ENCODE assay signal across 31 mouse cellular contexts in the genomic region with DNA sequence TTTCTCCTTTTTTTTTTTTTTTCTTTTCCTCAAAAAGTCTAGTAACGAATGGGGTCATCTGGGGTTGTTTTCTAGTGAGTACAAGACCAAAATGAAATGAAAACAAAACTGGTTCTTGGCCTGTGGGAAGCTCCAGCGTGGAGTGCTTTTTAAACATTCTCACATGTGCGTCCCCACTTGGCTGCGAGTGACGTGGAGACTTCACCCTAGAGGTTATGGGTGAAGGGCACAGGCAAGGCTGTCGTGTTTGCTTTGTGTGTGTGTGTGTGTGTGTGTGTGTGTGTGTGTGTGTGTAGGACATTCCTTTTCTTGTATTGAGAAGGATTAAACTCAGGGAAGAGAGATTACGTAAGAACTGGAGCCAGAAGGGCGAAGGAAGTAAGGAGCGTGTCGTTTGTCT. TPM values are rescaled to one million over a fixed set of nuclear protein-coding genes. Genes with fewer than 3 reads are reported as not detected.
A peak's percentile ranks its signal among the peaks of the same experiment; 100 is the strongest.
DNase-seq lines count a peak whose midpoint lies in the region; ATAC-seq and TF ChIP-seq lines count a peak whose summit lies in the region.
"Had no signal": no experiment of that assay in that cellular context is flagged by ENCODE, and none has a peak within 500 bp of the region (broad histone marks: within the 10 kb centered on the region; RNA-seq: fewer than 3 reads in every experiment).

No protein-coding gene starts in this region.

- 12% methylated on average over 10 of the region's 10 CpGs for WGBS in lung, embryonic 16.5 days
- WGBS in midbrain, embryonic 13.5 days, result 61% methylated on average over 10 of the region's 10 CpGs

- H3K4me1 ChIP-seq in lung, embryonic 16.5 days (replicated peaks; ENCODE audit: control insufficient read depth, insufficient read depth, low read length), result peaks cover 11% of the 10 kb centered on the region
- no peaks in the 10 kb centered on the region for H3K4me1 ChIP-seq in midbrain, embryonic 13.5 days (replicated peaks)
- H3K4me1 ChIP-seq: embryonic facial prominence, embryonic 12.5 days; heart, embryonic 10.5 days; hindbrain, embryonic 12.5 days; intestine, embryonic 15.5 days; neural tube, embryonic 12.5 days had no signal

- no peaks in the 10 kb centered on the region for H3K36me3 ChIP-seq in lung, embryonic 16.5 days (ENCODE audit: control insufficient read depth, insufficient read depth, low read length)
- no peaks in the 10 kb centered on the region for H3K36me3 ChIP-seq in midbrain, embryonic 13.5 days
- H3K36me3 ChIP-seq: embryonic facial prominence, embryonic 12.5 days; G1E; heart, embryonic 10.5 days; hindbrain, embryonic 12.5 days; intestine, embryonic 15.5 days; neural tube, embryonic 12.5 days had no signal

- H3K27me3 ChIP-seq in lung, embryonic 16.5 days (ENCODE audit: control insufficient read depth, insufficient read depth, low read depth, low read length), result no peaks in the 10 kb centered on the region
- H3K27me3 ChIP-seq in midbrain, embryonic 13.5 days, result peaks cover 7% of the 10 kb centered on the region
- H3K27me3 ChIP-seq: intestine, embryonic 15.5 days; neural tube, embryonic 12.5 days had no signal

- peak; percentile 49; the same call in 1 of the 2 replicates for ATAC-seq in lung, embryonic 16.5 days (ENCODE audit: low read depth)
- ATAC-seq in midbrain, embryonic 13.5 days, result no peak
- ATAC-seq: forebrain, embryonic 14.5 days; hindbrain, postnatal 0 days; intestine, embryonic 15.5 days; midbrain, embryonic 16.5 days; Patski had no signal

- DNase-seq in heart, adult 11 months, result peak; percentile 86
- DNase-seq in heart, adult 9 months (ENCODE audit: low spot score in 2 of 2), result no peak
- peak; percentile 37 for DNase-seq in brain, adult 2 months (ENCODE audit: low read depth, low spot score)
- DNase-seq in lung, postnatal 36 days, result peak; percentile 71
- no peak for DNase-seq in right cerebral cortex, postnatal 14 days
- DNase-seq in gastrocnemius, adult 2 months, result no peak
- DNase-seq: adrenal gland, postnatal 10 days; cerebellum, adult 11 months; cerebellum, adult 9-11 months; embryo, embryonic 11 days; heart, postnatal 36 days; kidney, adult 9 months; kidney, postnatal 4 days; layer of hippocampus, postnatal 36 days; liver had no signal

- intact Hi-C loops in gastrocnemius, adult 2 months (cut with DNase I), result no loop called here

- no peak overlapping the region for H3K9ac ChIP-seq in lung, embryonic 16.5 days (ENCODE audit: low read length)
- H3K9ac ChIP-seq in midbrain, embryonic 13.5 days (replicated peaks), result no peak overlapping the region
- H3K9ac ChIP-seq: embryonic facial prominence, embryonic 12.5 days; hindbrain, embryonic 12.5 days; intestine, embryonic 15.5 days; liver, embryonic 14.5 days; neural tube, embryonic 12.5 days had no signal

- H3K4me3 ChIP-seq in lung, embryonic 16.5 days (ENCODE audit: low read length), result no peak overlapping the region
- no peak overlapping the region for H3K4me3 ChIP-seq in gastrocnemius, adult 2 months
- no peak overlapping the region for H3K4me3 ChIP-seq in midbrain, embryonic 13.5 days (replicated peaks)
- H3K4me3 ChIP-seq: embryonic facial prominence, embryonic 12.5 days; heart, embryonic 10.5 days; hindbrain, embryonic 12.5 days; intestine, embryonic 15.5 days; myocyte; neural tube, embryonic 12.5 days had no signal

- TF ChIP-seq CTCF in gastrocnemius, adult 2 months (IDR thresholded peaks at IDR 0.05), result no peak

- no peaks in the 10 kb centered on the region for H3K9me3 ChIP-seq in lung, embryonic 16.5 days (ENCODE audit: control insufficient read depth, low read length)
- no peaks in the 10 kb centered on the region for H3K9me3 ChIP-seq in midbrain, embryonic 13.5 days
- H3K9me3 ChIP-seq: embryonic facial prominence, embryonic 12.5 days; G1E; heart, embryonic 10.5 days; hindbrain, embryonic 12.5 days; intestine, embryonic 15.5 days; neural tube, embryonic 12.5 days had no signal

- H3K4me2 ChIP-seq in lung, embryonic 16.5 days (ENCODE audit: low read depth, low read length), result no peak overlapping the region
- H3K4me2 ChIP-seq in midbrain, embryonic 13.5 days (replicated peaks), result no peak overlapping the region
- H3K4me2 ChIP-seq: embryonic facial prominence, embryonic 12.5 days; hindbrain, embryonic 12.5 days; intestine, embryonic 15.5 days; neural tube, embryonic 12.5 days had no signal

- H3K27ac ChIP-seq in lung, embryonic 16.5 days (ENCODE audit: low read length), result no peak overlapping the region
- no peak overlapping the region for H3K27ac ChIP-seq in gastrocnemius, adult 2 months
- H3K27ac ChIP-seq in midbrain, embryonic 13.5 days, result no peak overlapping the region
- H3K27ac ChIP-seq: embryonic facial prominence, embryonic 12.5 days; heart, embryonic 10.5 days; hindbrain, embryonic 12.5 days; hindbrain, postnatal 0 days; intestine, embryonic 15.5 days; liver, embryonic 14.5 days; macrophage; neural tube, embryonic 12.5 days had no signal

RNA-seq across cellular contexts. Expression of a gene that starts 6.9 kb away (rescaled TPM):
- polyA plus RNA-seq in lung, embryonic 16.5 days (2015; fragmentation: Nextera tagmentation; extraction: Ambion mirVana), result 0.97 and 0.98 TPM in 2 replicates
- total RNA-seq in gastrocnemius, adult 2 months (2021), result not detected
- polyA plus RNA-seq in midbrain, embryonic 13.5 days (2015; fragmentation: Nextera tagmentation; extraction: Ambion mirVana), result 1.5 and 2.0 TPM in 2 replicates
- total RNA-seq: megakaryocyte-erythroid progenitor cell, adult 5-6 weeks had no signal
- polyA plus RNA-seq: G1E, macrophage had no signal

RNA-seq across cellular contexts. Expression of a gene that starts 59.6 kb away (rescaled TPM):
- 29.2 and 30.3 TPM in 2 replicates for polyA plus RNA-seq in lung, embryonic 16.5 days (2015; fragmentation: Nextera tagmentation; extraction: Ambion mirVana)
- 10 to 100 TPM; 27.1 to 29.8 TPM for total RNA-seq in gastrocnemius, adult 2 months (2021)
- 25.9 and 30.9 TPM in 2 replicates for polyA plus RNA-seq in midbrain, embryonic 13.5 days (2015; fragmentation: Nextera tagmentation; extraction: Ambion mirVana)

Comparison
In these comparisons a context has a peak if more than half of its experiments do, and no peak if none do; other contexts are left out.
1. DNase-seq: peak in heart, adult 11 months (single experiment), brain, adult 2 months (single experiment) and lung, postnatal 36 days (single experiment); none in heart, adult 9 months (0 of 2), right cerebral cortex, postnatal 14 days (single experiment) and gastrocnemius, adult 2 months (single experiment).